Mouse (Mus musculus): ENCODE data around the gene Schip1. TPM values are rescaled to one million over a fixed set of nuclear protein-coding genes. Genes with fewer than 3 reads are reported as not detected.

The Schip1 gene
- polyA plus RNA-seq, 2 experiments from 2014 or later = not detected

Other genes starting within 250 kb of the Schip1 start
- gene Iqcj, start 172.6 kb upstream of the Schip1 start, polyA plus RNA-seq (2017; shearing (Covaris generic)) = not detected
- gene Iqschfp, start 172.6 kb upstream of the Schip1 start, polyA plus RNA-seq (2017; shearing (Covaris generic)) = not detected